Mouse (Mus musculus) brain, embryonic 18.5 days (tissue): ENCODE measurements around the gene Fig4.

Source experiments
- DNase-seq: peaks from one replicate; pipeline ENCODE4 v3.0.0-alpha.2; 2012; ENCODE audit warnings: low read depth, low spot score

Gene Fig4

DNA sequence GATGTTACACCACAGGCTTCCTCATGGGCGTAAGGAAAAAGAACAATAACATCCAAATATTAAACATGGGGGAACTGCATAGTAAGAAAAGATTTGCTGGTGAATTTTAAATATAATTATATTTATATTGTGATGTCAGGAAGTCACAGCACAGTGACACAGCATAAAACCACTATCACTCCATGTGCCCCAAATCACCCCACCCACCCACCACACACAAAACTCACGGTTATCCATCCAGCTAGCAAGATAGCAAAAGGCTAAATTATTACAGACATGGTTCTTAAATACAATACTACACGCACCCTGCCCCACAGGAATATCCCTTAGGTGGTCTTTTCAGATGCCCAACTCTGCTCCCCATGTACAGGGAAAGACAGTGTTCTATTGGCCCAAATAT, 89.0 kb downstream of the Fig4 start:
- no peak for DNase-seq

GRCm38 (mm10) chr10:41209538-41209937, 93.5 kb downstream of the Fig4 start:
- DNase-seq: no peak

DNA sequence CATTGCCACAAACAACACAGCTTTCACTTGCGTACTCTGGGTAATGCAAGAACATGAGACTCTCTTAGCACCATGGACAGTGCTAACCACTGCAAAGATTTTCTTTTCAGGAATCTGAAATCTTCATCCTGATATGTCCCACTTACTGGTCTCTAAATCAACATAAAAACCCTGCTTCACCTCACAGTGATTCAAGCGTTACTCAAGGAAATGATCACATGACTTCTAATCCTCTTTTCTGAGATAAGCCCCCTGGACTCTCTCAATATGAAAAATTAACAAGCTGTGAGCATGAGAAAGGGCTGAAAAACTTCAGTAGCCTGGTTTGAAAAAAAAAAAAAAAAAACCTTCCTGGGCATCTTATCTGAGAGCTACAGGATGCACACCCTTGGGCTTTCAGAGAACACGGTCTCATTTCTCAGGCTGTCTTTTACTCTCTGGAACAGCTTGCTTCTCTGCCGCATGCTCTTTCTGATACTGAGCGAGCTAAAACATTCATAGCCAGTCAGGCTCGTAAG, 94.1 kb downstream of the Fig4 start:
- no peak for DNase-seq

DNA sequence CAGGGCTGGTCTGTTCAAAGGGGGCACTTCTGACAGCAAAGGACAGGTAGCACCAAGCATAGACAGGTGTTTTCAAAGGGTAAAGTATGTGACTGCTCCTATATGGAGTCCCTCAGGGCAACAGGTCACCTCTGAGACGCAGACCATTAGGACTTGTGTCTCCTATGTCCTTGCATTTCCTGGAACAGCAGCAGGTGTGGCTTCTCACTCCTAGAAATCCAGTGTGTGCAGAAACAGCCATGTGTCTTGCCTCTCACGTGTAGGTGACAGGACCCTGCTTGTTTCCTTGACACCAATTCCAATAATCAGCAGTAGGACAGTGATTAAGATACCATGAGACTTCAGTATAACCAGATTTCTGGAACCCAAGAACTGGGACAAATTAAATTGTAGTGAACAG, 97.4 kb downstream of the Fig4 start:
- DNase-seq: no peak

- no peak for DNase-seq
These were observed 98.3 kb downstream of the Fig4 start for GRCm38 (mm10) chr10:41204637-41205315.

GRCm38 (mm10) chr10:41204191-41204590, 98.9 kb downstream of the Fig4 start:
- DNase-seq: no peak

DNA sequence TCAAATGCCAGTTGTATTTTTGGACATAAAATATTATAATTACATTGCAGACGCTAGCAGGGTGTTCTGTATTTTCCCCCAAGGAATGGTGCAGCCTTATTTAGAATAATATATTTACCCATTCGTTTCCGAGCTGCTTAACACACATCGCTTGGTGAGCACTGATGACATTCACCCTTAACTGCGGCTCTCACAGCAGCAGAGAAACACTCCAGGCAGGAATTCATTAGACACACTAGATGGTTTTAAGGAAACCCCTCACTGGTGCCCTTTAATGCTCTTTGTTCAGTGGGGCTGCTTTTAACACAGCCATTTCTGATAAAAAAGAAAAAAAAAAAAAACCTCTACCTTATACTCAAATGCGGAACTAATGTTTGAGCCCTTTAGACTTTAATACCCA, 104.3 kb downstream of the Fig4 start:
- no peak for DNase-seq

- DNase-seq: no peak
These were observed 105.3 kb downstream of the Fig4 start for GRCm38 (mm10) chr10:41197788-41198187.

- no peak for DNase-seq
These were observed 106.8 kb downstream of the Fig4 start for GRCm38 (mm10) chr10:41196295-41196694.

- no peak for DNase-seq
These were observed 113.7 kb downstream of the Fig4 start for GRCm38 (mm10) chr10:41189392-41189791.

- DNase-seq: no peak
These were observed 119.1 kb downstream of the Fig4 start for GRCm38 (mm10) chr10:41183975-41184374.

DNA sequence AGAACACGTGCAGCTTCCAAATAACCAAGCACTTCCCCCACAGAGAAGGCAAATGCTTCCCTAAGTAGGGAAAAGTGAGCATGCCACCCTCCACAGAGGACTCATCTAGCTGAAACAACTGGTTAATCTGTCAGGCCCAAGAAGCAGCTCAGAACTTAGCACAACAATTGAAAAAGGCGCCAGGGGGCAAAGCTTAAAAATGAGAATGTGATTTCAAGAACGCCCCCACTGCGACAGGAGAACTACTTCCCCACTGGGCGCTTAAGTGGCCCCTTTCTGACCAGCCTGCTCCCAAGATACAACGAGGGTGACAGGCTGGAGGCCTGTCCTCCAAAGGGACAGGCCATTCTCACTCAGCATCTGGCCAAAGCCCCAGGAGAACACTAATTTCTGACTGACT, 120.4 kb downstream of the Fig4 start:
- no peak for DNase-seq

DNA sequence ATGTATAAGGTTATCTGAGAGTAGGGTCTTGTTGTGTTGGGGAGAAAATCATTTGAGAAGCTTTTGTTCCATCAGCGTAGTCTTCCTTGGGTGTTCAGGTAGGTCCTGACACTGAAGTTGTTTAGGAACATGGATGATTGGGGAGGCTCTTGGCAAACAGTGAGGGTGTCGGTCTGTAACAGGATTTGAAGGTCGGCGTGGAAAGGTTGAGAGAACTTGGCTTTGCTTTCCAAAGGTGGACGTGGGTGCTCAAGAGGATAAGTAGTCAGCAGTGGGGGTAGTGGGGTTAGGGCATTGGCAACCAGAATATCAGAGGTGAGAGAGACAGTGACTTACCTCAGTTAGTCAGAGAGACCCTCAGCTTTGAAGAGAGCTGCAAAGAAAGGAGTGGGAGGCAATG, 136.9 kb downstream of the Fig4 start:
- no peak for DNase-seq

- no peak for DNase-seq
These were observed 140.0 kb downstream of the Fig4 start for GRCm38 (mm10) chr10:41163108-41163507.

- no peak for DNase-seq
These were observed 145.8 kb downstream of the Fig4 start for GRCm38 (mm10) chr10:41157296-41157695.

DNA sequence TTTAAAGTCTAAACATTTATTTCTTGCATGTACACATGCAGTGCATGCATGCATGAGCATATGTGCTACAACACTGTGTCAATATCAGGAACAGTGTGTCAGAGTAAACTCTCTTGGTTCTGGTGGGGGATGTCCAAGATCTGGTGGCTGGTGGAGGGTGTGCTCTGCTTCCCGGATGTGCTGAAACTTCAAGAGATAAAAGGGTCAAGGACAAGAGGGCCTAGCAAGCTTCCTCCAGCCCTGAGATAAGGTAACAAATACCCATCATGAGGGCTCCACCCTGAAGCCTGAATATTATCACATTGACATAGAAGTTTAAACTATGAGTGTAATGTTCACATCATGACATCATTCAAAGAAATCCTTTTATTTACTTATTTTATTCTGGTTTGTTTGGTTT, 146.4 kb downstream of the Fig4 start:
- no peak for DNase-seq

DNA sequence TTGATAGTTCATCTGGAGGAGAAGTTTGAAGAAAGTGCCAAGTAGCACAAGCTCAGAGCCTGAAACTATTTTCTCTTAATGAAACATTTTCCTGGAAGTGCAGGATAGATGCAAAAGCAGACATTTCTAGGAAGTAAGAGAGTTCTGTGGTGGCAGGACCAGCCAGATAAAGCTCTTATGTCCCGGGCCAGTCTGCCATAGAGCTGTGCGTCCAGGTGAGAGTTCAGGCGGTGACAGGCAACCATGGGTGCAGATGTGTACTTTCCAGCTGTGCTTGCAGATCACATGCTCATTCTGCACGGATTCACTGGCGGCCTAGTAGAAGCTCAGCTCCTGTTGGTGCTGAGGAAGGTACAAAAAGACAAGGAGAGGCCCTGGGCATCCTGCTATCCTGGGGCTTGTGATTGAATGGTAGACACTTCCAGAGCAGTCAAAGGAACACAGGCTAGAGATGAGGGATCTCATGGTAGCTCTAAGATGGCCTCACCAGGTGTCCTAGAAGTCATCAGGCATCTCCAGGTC, 149.8 kb downstream of the Fig4 start:
- no peak for DNase-seq

- DNase-seq: no peak
These were observed 151.2 kb downstream of the Fig4 start for GRCm38 (mm10) chr10:41151901-41152300.

DNA sequence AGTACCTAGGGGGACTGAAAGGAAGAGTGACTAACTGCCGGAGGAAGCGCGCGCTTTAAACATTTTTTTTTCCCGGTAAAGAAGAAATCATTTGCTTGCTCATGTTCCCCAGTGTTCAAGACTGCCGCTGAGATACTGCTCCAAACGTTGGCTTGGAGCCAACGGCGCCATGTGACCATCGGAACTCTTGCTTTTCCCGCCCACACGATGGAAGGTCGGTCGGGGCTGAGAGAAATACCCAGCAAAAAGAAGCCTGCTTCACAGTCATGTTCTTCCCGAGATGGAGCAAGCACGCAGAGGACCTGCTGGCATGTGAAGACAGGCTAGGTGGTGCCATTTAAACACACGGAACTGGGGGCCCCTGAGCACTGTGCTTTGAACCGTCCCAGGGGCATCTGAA, 151.6 kb downstream of the Fig4 start:
- DNase-seq: no peak

GRCm38 (mm10) chr10:41151021-41151420, 152.0 kb downstream of the Fig4 start:
- DNase-seq: no peak

DNA sequence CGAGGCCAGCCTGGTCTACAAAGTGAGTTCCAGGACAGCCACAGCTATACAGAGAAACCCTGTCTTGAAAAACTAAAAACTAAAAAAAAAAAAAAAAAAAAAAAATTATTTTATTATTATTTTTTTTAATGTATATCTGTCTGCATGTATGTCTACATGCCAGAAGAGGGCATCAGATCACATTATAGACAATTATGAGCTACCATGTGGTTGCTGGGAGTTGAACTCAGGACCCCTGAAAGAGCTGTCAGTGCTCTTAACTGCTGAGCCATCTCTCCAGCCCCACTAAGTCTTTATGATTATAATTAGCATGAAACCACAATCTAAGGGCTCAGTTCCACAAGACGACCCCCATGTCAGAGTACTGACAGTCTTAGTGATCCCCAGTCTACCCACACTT, 152.6 kb downstream of the Fig4 start:
- DNase-seq: no peak

DNA sequence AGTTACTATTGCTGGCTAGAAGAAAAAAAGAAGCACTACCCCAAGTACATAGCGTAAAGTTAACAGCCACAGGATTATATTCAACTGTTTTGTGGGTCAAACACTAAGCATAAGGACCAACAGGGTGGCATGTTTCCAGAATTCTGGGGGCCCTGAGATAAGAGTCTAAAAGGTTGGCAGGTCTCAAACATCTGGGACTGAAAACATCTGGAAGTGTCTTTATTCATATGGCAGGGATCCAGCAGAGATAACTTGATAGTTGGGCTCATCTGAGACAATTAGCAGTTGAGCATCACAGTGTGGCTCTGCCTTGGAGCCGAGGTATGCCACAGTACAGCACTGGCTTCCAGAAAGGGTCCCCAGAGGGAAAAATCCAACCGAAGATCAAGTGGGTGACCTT, 153.8 kb downstream of the Fig4 start:
- DNase-seq: no peak

- no peak for DNase-seq
These were observed 156.9 kb downstream of the Fig4 start for GRCm38 (mm10) chr10:41146141-41146540.
